Mouse (Mus musculus) heart, embryonic 14.5 days (tissue): ENCODE measurements at regions not wholly inside any gene's neighbourhood (a gene's known extent, or its start where the extent isn't known, plus 50 kb on each side); places are given as distances from the start of the nearest gene placed in this dataset.

Experiments used
- ATAC-seq: fragments of 200-750 bp; cut with Nextera tagmentation; 2 replicates; pipeline ENCODE4 v1.8.0; 2017; ENCODE audit warnings: low read depth, moderate TSS enrichment; ENCODE audit not compliant: insufficient number of reproducible peaks, insufficient read depth, low FRiP score
- H3K27ac ChIP-seq, 2 experiments: fragments of 200-500 bp in 1 of 2; fragments of 300-500 bp in 1 of 2; sonication (generic) in 1 of 2; replicated peaks in 1 of 2; 2 replicates each; pipeline ENCODE4 v1.5.1; 2012 to 2014; ENCODE audit warnings: low read depth in 2 of 2, low read length in 2 of 2, control low read depth in 1 of 2, mild to moderate bottlenecking in 1 of 2, mixed read lengths in 1 of 2; ENCODE audit not compliant: control insufficient read depth in 1 of 2, insufficient read depth in 1 of 2
- H3K27me3 ChIP-seq: fragments of 300-500 bp; sonication (generic); 2 replicates; pipeline ENCODE4 v1.6.1; 2014; ENCODE audit warnings: mild to moderate bottlenecking, low read length, control low read depth; ENCODE audit not compliant: control insufficient read depth, insufficient read depth
- H3K36me3 ChIP-seq: fragments of 300-500 bp; sonication (generic); 2 replicates; pipeline ENCODE4 v1.6.1; 2014; ENCODE audit warnings: mild to moderate bottlenecking, control low read depth, low read length, mixed read lengths; ENCODE audit not compliant: control insufficient read depth, insufficient read depth
- H3K4me1 ChIP-seq, 2 experiments: fragments of 200-500 bp in 1 of 2; fragments of 300-500 bp in 1 of 2; sonication (generic) in 1 of 2; 2 replicates each; pipeline ENCODE4 v1.6.1; 2012 to 2014; ENCODE audit warnings: low read length in 2 of 2, control low read depth in 1 of 2, mixed read lengths in 1 of 2; ENCODE audit not compliant: control insufficient read depth in 2 of 2, insufficient read depth in 2 of 2
- H3K4me2 ChIP-seq: fragments of 300-500 bp; sonication (generic); 2 replicates; pipeline ENCODE4 v1.6.1; 2014; ENCODE audit warnings: mild to moderate bottlenecking, low read length
- H3K4me3 ChIP-seq, 2 experiments: fragments of 200-500 bp in 1 of 2; fragments of 300-500 bp in 1 of 2; sonication (generic) in 1 of 2; 2 replicates each; pipeline ENCODE4 v1.5.1; 2012 to 2014; ENCODE audit warnings: low read length in 2 of 2, mild to moderate bottlenecking in 2 of 2, control low read depth in 1 of 2, low read depth in 1 of 2, moderate library complexity in 1 of 2; ENCODE audit not compliant: control insufficient read depth in 1 of 2, insufficient read depth in 1 of 2
- H3K9ac ChIP-seq: fragments of 300-500 bp; sonication (generic); 2 replicates; pipeline ENCODE4 v1.6.1; 2014; ENCODE audit warnings: mild to moderate bottlenecking, low read length
- H3K9me3 ChIP-seq: fragments of 300-500 bp; sonication (generic); 2 replicates; pipeline ENCODE4 v1.6.1; 2016; ENCODE audit warnings: low read length, control low read depth; ENCODE audit not compliant: control insufficient read depth
- WGBS: fragments of 180-500 bp; shearing (Covaris S2); extraction: QIAGEN DNeasy Blood & Tissue Kit; methylation state at CpG from one replicate; pipeline ENCODE4 v1.1.7; 2014; 5-methylcytosine and 5-hydroxymethylcytosine counted together

DNA sequence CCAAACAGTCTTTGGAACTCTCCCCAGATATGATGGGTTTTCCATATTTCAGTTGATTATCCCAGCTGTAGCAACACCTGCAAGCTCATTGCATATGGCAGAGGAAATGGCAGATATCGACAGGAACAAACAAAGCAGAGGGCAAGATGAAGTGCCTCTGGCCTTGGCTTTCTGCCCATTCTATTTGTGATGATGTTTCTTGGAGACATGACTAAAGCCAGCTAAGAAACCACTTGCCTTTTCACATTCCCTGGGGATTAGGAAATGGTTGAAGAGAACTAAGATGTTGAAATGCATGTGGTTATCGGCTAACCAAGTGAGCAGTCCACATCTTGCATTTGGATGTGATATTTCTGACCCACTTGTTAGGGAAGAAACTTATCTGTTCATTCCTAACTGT, 82.0 kb upstream of the C1qtnf7 start:
- Histone ChIP-seq H3K9me3 (no peaks in the 10 kb centered on the region), H3K36me3 (no peaks in the 10 kb centered on the region), H3K9ac (no peak overlapping the region), H3K4me2 (no peak overlapping the region), H3K27me3 (no peaks in the 10 kb centered on the region), H3K4me1 (no peaks in the 10 kb centered on the region), H3K4me3 (no peak overlapping the region), H3K27ac (no peak overlapping the region)
- WGBS = 65% methylated on average over 2 of the region's 2 CpGs
- no peak for ATAC-seq

GRCm38 (mm10) chr5:43439191-43439590, 76.1 kb upstream of the C1qtnf7 start:
- no peak overlapping the region for H3K27ac ChIP-seq
- H3K9ac ChIP-seq = no peak overlapping the region
- no peak overlapping the region for H3K4me2 ChIP-seq
- WGBS = 69% methylated on average over 2 of the region's 2 CpGs
- no peak overlapping the region for H3K4me3 ChIP-seq
- no peaks in the 10 kb centered on the region for H3K36me3 ChIP-seq
- no peak for ATAC-seq
- no peaks in the 10 kb centered on the region for H3K9me3 ChIP-seq
- H3K27me3 ChIP-seq = no peaks in the 10 kb centered on the region
- no peaks in the 10 kb centered on the region for H3K4me1 ChIP-seq

- Histone ChIP-seq H3K4me2 (no peak overlapping the region), H3K27me3 (no peaks in the 10 kb centered on the region), H3K36me3 (no peaks in the 10 kb centered on the region), H3K9me3 (no peaks in the 10 kb centered on the region), H3K27ac (no peak overlapping the region), H3K9ac (no peak overlapping the region), H3K4me1 (no peaks in the 10 kb centered on the region), H3K4me3 (no peak overlapping the region)
- no peak for ATAC-seq
- WGBS = 57% methylated on average over 3 of the region's 3 CpGs
Observed at GRCm38 (mm10) chr5:43441306-43441705, 74.0 kb upstream of the C1qtnf7 start.

DNA sequence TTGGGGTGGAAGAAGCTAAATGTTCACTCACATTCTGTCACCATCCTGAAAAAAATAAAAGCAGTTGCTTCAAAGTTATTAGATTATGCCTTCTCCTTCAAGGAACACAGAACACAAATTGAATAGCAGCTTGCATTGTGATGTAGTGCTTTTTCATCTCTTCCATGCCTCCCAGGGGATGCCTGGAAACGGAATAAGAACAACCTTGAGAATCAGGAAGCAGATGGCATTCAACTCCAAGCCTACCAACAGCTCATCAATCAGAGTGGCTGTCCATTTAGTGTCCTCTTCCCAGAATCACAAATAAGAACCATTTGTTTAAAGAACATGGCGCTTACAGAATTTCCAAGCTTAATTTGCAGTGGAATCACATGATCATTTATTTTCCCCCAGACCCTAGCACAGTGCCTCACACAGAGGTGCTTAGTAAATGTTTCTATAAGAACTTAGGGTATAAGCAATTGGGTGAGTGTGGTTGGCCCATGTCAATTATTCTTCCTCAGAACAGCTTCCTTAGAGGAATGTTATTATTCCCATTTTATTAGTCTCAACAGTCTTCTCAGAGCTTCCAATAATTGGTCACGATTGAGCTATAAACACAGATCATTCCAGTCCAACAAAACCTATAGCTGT, 70.6 kb upstream of the C1qtnf7 start:
- H3K4me2 ChIP-seq = no peak overlapping the region
- H3K4me1 ChIP-seq = no peaks in the 10 kb centered on the region
- H3K27ac ChIP-seq = no peak overlapping the region
- no peak for ATAC-seq
- H3K9ac ChIP-seq = no peak overlapping the region
- no peaks in the 10 kb centered on the region for H3K9me3 ChIP-seq
- 65% methylated on average over 3 of the region's 3 CpGs for WGBS
- H3K36me3 ChIP-seq = no peaks in the 10 kb centered on the region
- H3K27me3 ChIP-seq = no peaks in the 10 kb centered on the region
- H3K4me3 ChIP-seq = no peak overlapping the region

GRCm38 (mm10) chr5:43445620-43446019, 69.7 kb upstream of the C1qtnf7 start:
- Histone ChIP-seq H3K9ac (no peak overlapping the region), H3K4me3 (no peak overlapping the region), H3K27me3 (no peaks in the 10 kb centered on the region), H3K4me1 (no peaks in the 10 kb centered on the region), H3K9me3 (no peaks in the 10 kb centered on the region), H3K4me2 (no peak overlapping the region), H3K36me3 (no peaks in the 10 kb centered on the region), H3K27ac (no peak overlapping the region)
- ATAC-seq = no peak

DNA sequence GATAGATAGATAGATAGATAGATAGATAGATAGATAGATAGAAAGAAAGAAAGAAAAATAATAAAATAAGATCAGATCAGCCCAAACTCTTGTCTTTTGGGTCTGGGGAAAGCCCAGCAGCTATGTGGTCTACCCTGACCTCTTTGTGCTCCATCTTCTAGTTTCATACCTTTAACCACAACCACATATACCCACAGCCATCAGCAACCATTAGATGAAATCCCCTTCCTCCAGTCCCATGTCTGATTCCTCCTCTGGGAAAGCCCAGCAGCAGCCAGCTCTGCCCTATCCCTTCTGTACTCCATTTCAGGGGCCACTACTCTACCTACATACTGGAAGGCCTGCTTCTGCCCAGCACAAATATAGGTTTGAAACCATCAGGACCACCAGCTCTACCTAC, 69.0 kb upstream of the C1qtnf7 start:
- no peak overlapping the region for H3K9ac ChIP-seq
- no peaks in the 10 kb centered on the region for H3K9me3 ChIP-seq
- H3K27me3 ChIP-seq = no peaks in the 10 kb centered on the region
- H3K4me2 ChIP-seq = no peak overlapping the region
- ATAC-seq = no peak
- H3K4me3 ChIP-seq = no peak overlapping the region
- no peak overlapping the region for H3K27ac ChIP-seq
- H3K36me3 ChIP-seq = no peaks in the 10 kb centered on the region
- no peaks in the 10 kb centered on the region for H3K4me1 ChIP-seq

GRCm38 (mm10) chr5:43456018-43456417, 59.3 kb upstream of the C1qtnf7 start:
- Histone ChIP-seq H3K27ac (no peak overlapping the region), H3K9ac (no peak overlapping the region), H3K4me2 (no peak overlapping the region), H3K9me3 (no peaks in the 10 kb centered on the region), H3K4me1 (no peaks in the 10 kb centered on the region), H3K27me3 (no peaks in the 10 kb centered on the region), H3K36me3 (no peaks in the 10 kb centered on the region), H3K4me3 (no peak overlapping the region)
- ATAC-seq = peak; percentile 39; the same call in 1 of the 2 replicates
- 7% methylated on average over 3 of the region's 3 CpGs for WGBS

DNA sequence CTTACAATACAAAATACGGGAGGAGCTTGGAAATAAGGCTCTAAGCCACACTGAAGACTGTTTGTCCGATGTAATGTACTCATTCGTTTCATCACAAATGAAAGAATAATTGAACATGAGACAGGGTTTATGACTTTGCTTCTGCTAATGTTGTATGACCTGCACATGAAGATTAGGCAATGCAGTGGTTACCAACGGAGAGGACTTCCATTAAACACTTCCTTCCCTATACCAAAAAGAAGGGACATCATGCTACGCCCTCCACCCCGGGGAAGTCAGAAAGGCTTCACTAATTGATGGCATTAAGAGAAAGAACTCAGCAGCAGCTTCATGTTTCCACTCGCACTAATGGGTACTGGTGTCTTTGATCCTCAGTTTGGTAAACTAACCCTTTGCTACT, 57.6 kb upstream of the C1qtnf7 start:
- Histone ChIP-seq H3K9ac (no peak overlapping the region), H3K9me3 (no peaks in the 10 kb centered on the region), H3K27ac (no peak overlapping the region), H3K27me3 (no peaks in the 10 kb centered on the region), H3K36me3 (no peaks in the 10 kb centered on the region), H3K4me1 (no peaks in the 10 kb centered on the region), H3K4me3 (no peak overlapping the region), H3K4me2 (no peak overlapping the region)
- ATAC-seq = no peak
- WGBS = 83% methylated on average over 7 of the region's 7 CpGs
